Mouse (Mus musculus) T-helper 1 cell (primary cell): ENCODE results near the gene Actr8.

Experiments used
- in situ Hi-C: fragments of 300-600 bp; cut with MboI, MseI; formaldehyde crosslinking; loops from one replicate; pipeline ENCODE4 v1.15.1; 2025; ENCODE audit warnings: high pct_unique_total_duplicates

The Actr8 gene

GRCm38 (mm10) chr14:29978254-29979204, at the start of gene Actr8:
Actr8 (plus strand) TSS chr14:29978337.
- in situ Hi-C loops: no loop called here

GRCm38 (mm10) chr14:29928966-29929365, 49.2 kb upstream of the Actr8 start:
- in situ Hi-C loops: no loop called here

DNA sequence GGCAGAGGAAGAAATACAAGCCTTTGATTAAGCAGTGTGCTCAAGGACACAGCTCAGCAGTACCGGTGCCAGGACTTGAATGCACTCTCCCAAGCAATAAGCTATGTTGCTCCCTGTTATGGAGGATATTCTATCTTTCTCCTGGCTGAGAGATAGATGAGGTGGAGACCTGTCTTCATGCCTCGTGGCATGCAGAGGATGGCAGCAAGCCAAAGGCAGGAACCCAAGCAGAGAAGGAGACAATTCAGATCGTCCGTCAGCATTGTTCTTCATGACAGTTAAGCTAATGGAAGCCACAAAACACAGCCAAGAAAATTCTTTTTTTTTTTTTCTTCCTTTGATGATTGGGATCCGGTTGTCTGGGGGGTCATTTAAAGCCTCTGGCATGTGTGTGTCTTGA, 42.6 kb upstream of the Actr8 start:
- in situ Hi-C loops: no loop called here

GRCm38 (mm10) chr14:29937466-29937865, 40.7 kb upstream of the Actr8 start:
- in situ Hi-C loops: no loop called here

- in situ Hi-C loops: no loop called here
Measured at GRCm38 (mm10) chr14:29939600-29940312, 38.4 kb upstream of the Actr8 start.

DNA sequence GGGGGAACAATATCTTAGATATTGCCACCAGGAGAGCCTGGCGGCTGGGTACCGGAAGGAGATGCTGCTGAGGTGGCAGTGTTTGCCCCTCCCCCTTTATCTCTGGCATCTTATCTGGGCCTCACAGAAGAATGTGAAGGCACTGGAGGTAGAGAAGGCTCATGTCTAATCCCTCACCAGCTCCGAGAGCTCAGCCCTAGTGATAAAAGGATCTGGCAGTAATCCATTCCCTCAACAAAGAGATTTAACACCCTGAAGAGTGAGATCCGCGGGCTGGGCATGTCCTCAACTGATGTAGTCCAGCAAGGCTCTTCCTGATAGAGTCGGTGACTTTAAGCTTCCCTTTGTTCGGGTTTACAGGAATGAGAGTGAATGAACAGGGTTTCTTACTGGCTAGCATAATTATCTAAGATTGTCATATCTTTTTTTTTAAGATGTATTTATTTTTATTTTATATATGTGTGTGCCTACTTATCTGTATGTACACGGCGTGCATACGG, 37.8 kb upstream of the Actr8 start:
- in situ Hi-C loops: no loop called here

- in situ Hi-C loops: no loop called here
Measured at GRCm38 (mm10) chr14:29940877-29941276, 37.3 kb upstream of the Actr8 start.

GRCm38 (mm10) chr14:29946761-29947309, 31.3 kb upstream of the Actr8 start:
- in situ Hi-C loops: no loop called here

DNA sequence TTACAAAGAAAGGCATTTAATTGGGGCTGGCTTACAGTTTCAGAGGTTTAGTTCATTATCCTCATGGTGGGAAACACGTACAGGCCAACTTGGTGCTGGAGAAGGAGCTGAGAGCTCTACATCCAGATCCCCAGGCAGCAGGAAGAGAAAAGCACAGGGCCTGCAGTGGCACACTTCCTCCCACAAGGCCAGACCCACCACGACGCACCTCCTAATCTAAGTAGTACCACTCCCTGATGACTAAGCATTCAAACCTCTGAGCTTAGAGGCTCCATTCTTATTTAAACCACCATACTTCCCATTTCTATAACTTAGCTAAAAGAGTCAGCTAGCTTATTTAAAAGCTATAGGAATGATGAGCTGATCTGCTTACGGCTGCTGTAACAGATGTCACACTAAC, 27.3 kb upstream of the Actr8 start:
- in situ Hi-C loops: no loop called here

- in situ Hi-C loops: no loop called here
Measured at GRCm38 (mm10) chr14:29957393-29957792, 20.7 kb upstream of the Actr8 start.

DNA sequence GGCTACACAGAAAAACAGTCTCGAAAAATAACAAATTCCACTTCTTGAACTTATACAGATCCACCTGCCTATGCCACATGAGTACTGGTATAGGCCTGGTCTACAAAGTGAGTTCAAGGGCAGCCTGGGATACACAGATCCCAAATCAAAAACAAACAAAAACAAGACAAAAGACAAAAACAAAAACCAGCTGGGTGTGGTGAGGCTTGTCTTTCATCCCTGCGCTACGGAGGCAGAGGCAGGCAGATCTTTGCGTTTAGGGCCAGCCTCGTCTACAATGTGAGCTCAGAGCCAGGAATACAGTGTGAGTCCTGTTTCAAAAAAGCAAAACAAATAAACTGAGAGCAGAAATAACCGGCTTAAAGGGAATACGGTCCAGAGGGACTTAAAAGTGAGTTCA, 10.5 kb upstream of the Actr8 start:
- in situ Hi-C loops: no loop called here

DNA sequence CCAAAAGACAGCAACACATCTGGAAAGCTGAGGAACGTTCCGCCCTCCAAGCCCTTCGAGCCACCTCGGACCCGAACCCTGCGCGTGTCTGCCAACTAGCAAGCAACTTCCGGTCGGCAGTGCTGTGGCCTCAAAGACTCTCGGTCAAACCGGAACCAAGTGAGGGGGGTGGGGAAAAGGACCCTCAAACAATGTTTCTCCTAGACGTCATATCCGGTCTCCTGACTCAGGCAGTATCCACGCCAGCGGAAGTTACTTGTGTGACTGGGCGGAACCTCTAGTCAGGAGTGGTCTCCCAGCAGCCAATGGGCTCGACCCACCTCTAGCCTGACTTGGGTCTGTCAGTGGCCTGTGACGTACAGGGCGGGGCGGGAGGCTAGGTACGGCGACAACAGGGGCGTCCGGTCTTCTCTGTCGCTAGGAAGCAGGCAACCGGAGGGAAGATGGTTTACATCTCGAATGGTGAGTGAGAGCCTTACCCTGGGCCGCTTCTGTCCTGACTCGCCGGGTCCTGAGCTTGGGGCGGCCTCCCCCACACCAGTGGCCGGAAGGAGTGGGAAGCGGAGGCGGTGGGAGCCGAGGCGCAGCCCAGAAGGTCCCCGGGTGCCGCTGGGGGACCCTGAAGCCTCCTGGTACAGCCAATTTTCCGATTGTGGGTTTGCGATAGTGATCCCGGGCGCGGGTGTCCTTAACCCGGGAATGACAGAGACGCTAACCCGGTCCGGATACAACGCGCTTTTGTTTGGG, 9.9 kb upstream of the Actr8 start, which contains the start of gene Selenok:
Gene Selenok (plus strand): TSS at position 234 of the 747 bp plus-strand sequence.
- in situ Hi-C loops: no loop called here

GRCm38 (mm10) chr14:29971446-29971845, 6.7 kb upstream of the Actr8 start:
- in situ Hi-C loops: no loop called here

DNA sequence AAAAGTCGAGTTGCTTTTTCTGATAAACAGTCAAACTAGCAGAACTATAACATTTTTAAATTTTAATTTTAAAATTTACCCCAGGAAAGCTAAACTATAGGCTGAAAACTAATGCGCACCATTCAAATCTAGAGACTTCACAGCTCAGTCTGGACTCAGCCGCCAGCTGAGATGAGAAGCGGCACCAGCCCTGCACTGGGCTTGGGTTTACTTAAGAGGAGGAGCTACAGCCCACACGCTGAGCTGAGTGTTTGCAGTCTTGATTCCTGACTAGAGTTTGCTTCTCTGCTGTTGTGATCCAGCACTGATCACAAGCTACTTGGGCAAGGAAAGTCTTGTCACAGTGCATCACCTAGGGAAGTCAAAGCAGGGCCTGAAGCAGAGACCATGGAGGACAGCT, 6.1 kb upstream of the Actr8 start:
- in situ Hi-C loops: no loop called here

- in situ Hi-C loops: no loop called here
Measured at GRCm38 (mm10) chr14:29976927-29977326, 1.2 kb upstream of the Actr8 start.

DNA sequence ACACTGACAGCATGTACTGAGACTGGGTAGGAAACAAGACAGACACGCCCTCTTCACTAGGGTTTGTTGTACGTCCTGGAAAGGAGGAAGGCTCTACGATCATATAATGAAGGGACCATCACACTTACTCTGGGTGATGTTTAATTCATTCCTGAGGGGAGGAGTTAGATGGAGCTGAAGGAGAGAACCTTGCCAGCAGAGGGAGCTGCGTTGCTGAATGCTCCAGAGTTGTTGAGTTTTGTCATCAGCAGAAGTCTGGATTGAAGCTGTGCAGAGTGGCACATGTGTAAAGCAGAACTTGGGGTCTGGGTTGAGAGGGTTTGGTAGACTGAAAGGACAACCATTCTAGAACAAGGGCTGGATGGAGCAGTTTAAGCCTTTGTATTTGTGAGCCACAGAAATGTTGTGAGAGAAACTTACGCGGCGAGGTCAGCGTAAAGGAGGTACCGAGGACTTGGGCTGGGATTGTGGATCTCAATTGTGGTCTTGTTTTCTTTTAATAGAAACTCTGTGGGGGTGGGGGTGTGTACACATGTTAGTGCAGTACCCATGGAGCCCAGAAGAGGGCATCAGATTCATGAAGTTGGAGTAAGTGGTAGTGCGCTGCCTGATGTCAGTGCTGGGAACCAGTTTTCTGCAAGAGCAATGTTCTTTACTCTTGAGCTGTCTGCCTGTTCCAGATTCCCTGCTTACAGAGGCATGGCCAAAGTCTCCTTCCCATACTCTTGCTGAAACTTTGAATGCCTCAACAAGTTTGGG, 2.5 kb downstream of the Actr8 start:
- in situ Hi-C loops: no loop called here

GRCm38 (mm10) chr14:29986096-29986495, 8.0 kb downstream of the Actr8 start:
- in situ Hi-C loops: no loop called here

DNA sequence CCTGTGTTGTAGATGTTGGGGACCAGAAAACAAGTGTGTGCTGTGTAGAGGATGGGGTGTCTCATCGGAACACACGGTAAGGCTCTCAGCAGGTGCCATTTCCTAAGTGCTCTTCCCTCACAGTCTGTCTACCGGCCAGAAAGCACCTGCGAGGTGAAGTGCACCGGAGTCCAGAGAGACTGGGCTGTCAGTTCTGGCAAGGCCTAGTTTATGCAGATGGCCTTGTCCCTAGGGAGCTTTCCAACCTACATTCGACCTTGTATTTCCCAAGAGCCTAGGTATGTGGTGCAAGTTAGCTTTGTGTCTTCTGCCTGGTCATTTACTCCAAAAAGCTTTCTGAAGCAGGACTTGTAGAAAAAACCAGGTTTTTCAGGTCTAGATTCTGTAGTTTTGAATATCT, 9.1 kb downstream of the Actr8 start:
- in situ Hi-C loops: no loop called here

DNA sequence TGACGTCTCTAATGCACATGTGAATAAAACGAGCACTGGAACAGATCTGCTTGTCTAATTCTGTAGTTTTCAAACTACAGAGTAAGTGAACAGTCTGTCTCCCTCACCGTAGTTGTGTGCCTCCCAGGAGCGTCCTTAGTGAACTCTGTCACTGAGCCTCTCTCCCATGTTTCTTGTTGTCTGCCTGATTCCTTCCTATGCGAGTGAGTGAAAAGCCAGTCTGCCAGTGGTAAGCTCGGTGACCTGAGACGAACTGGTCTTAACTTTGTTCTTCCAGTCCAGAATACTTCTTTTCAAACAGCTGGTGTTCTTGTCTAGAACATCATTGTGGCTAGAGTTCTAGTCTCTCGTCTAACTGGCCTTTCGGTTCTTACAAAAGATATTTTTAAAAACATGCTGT, 9.6 kb downstream of the Actr8 start:
- in situ Hi-C loops: no loop called here

- in situ Hi-C loops: no loop called here
Measured at GRCm38 (mm10) chr14:29988337-29988736, 10.2 kb downstream of the Actr8 start.

- in situ Hi-C loops: no loop called here
Measured at GRCm38 (mm10) chr14:29994976-29995375, 16.8 kb downstream of the Actr8 start.
